Mouse (Mus musculus) olfactory bulb, adult 2 months (tissue): ENCODE data around the gene Hspa12a.

Experiments
- CTCF ChIP-seq: fragments of 200-500 bp; IDR thresholded peaks from 2 replicates; pipeline ENCODE4 v1.5.1; 2012; ENCODE audit warnings: low read depth, mild to moderate bottlenecking, low read length, moderate library complexity; ENCODE audit not compliant: insufficient read depth
- POLR2A ChIP-seq: fragments of 200-500 bp; IDR thresholded peaks from 2 replicates; pipeline ENCODE4 v1.6.1; 2012; ENCODE audit warnings: mild to moderate bottlenecking, low read depth, low read length, moderate library complexity; ENCODE audit not compliant: insufficient read depth

DNA sequence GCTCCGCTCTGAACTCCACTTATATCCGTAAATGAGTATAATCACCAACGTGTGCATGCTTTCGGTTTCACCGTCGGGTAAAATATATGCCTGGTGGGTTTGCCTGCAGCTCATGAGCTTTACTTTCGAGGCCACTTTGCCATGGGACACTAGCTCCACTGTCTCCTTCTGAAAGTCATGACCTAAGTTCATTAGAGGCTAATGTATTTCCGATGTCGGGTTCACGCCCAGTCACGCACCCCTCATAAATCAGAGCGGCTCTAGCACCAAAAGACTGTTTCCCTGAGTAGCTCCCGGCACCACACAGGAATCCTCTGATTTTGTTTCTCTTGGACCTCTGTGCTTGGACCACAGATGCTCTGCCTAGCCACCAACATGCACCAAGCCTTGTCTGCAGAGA, 27.4 kb upstream of the Hspa12a start:
- no peak for TF ChIP-seq CTCF
- TF ChIP-seq POLR2A, result no peak
